Mouse (Mus musculus) forebrain, embryonic 11.5 days (tissue): ENCODE measurements around the gene Gck. TPM values are rescaled to one million over a fixed set of nuclear protein-coding genes. Genes with fewer than 3 reads are reported as not detected.

ENCODE experiments used
- ATAC-seq: fragments of 200-750 bp; cut with Nextera tagmentation; replicated peaks from 2 replicates; pipeline ENCODE4 v1.8.0; 2017; ENCODE audit warnings: moderate TSS enrichment; ENCODE audit not compliant: low FRiP score
- DNase-seq: peaks from one replicate; pipeline ENCODE4 v3.0.0-alpha.2; 2017; ENCODE audit warnings: low spot score
- H3K27ac ChIP-seq: fragments of 300-500 bp; sonication (generic); 2 replicates; pipeline ENCODE4 v1.5.1; 2014; ENCODE audit warnings: low read depth, low read length
- H3K27me3 ChIP-seq: fragments of 300-500 bp; sonication (generic); 2 replicates; pipeline ENCODE4 v1.6.1; 2014; ENCODE audit warnings: mild to moderate bottlenecking, low read length, mixed read lengths; ENCODE audit not compliant: control insufficient read depth, insufficient read depth
- H3K36me3 ChIP-seq: fragments of 300-500 bp; sonication (generic); 2 replicates; pipeline ENCODE4 v1.6.1; 2014; ENCODE audit warnings: mild to moderate bottlenecking, low read length, moderate library complexity, mixed read lengths; ENCODE audit not compliant: control insufficient read depth, insufficient read depth
- H3K4me1 ChIP-seq: fragments of 300-500 bp; sonication (generic); replicated peaks from 2 replicates; pipeline ENCODE4 v1.6.1; 2014; ENCODE audit warnings: low read length, mixed read lengths; ENCODE audit not compliant: control insufficient read depth, insufficient read depth
- H3K4me2 ChIP-seq: fragments of 300-500 bp; sonication (generic); 2 replicates; pipeline ENCODE4 v1.6.1; 2014; ENCODE audit warnings: low read depth, mild to moderate bottlenecking, low read length, moderate library complexity, mixed read lengths; ENCODE audit not compliant: severe bottlenecking
- H3K4me3 ChIP-seq: fragments of 300-500 bp; sonication (generic); 2 replicates; pipeline ENCODE4 v1.5.1; 2014; ENCODE audit warnings: low read depth, low read length
- H3K9ac ChIP-seq: fragments of 300-500 bp; sonication (generic); 2 replicates; pipeline ENCODE4 v1.6.1; 2014; ENCODE audit warnings: low read length
- H3K9me3 ChIP-seq: fragments of 300-500 bp; sonication (generic); 2 replicates; pipeline ENCODE4 v1.6.1; 2016; ENCODE audit warnings: low read length, mixed read lengths; ENCODE audit not compliant: control insufficient read depth
- WGBS: fragments of 180-500 bp; shearing (Covaris S2); extraction: QIAGEN DNeasy Blood & Tissue Kit; methylation state at CpG from one replicate; pipeline ENCODE4 v1.1.7; 2014; 5-methylcytosine and 5-hydroxymethylcytosine counted together
- polyA plus RNA-seq: library from polyadenylated mRNA; unstranded; fragments of >200 nt; fragmentation: Nextera tagmentation; extraction: Ambion mirVana; gene quantifications from 2 replicates; pipeline ENCODE4 v1.2.1, GENCODE M21; 2014

Gene Gck
- polyA plus RNA-seq, 1 experiment from 2014 or later = 1.8 TPM

DNA sequence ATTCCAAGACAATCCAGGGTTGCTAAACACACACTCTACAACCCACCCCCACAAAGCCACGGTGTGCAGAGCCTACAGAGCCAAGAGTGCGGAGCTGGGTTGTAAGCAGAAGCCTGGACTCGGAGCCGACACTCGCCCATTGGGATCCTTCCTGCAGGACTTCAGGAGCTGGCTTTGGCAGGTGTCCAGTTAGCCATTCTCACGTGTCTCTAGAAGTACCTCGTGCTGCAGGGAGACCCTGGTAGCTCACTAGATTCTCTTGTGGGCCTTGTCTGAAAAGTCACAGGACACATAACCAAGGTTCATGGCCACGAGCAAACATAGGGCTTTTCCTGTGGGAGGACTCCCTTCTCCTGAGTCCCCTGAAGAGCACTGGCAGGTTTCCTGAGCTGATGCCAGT lies 36.6 kb downstream of the Gck start:
- no peaks in the 10 kb centered on the region for H3K9me3 ChIP-seq
- H3K27ac ChIP-seq = no peak overlapping the region
- H3K4me1 ChIP-seq = no peaks in the 10 kb centered on the region
- ATAC-seq (no peak), DNase-seq (no peak)
- no peaks in the 10 kb centered on the region for H3K36me3 ChIP-seq
- no peaks in the 10 kb centered on the region for H3K27me3 ChIP-seq
- no peak overlapping the region for H3K9ac ChIP-seq
- H3K4me2 ChIP-seq = no peak overlapping the region
- no peak overlapping the region for H3K4me3 ChIP-seq
- WGBS = 72% methylated on average over 8 of the region's 8 CpGs

DNA sequence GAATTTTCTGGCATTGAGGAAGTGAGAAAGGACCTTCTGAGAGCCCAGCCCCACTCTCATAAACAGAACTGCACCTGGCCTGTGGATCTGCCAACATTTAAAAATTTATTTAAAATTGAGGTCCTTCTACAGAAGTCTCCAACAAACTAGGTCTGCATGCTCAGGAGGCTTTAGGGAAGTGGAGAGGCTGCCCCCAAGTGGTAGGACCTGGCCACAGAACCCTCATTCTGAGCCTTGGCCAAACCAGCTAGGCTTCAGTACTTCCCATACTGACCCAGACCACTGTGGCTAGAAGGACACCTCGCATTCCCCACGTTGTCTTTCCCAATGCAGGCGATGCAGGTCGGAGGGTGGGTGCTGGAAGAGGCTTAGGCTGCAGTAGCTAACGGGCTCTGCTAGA lies 37.2 kb downstream of the Gck start:
- WGBS = 24% methylated on average over 5 of the region's 5 CpGs
- H3K4me3 ChIP-seq = no peak overlapping the region
- H3K9me3 ChIP-seq = no peaks in the 10 kb centered on the region
- peak; percentile 65 for DNase-seq
- no peak overlapping the region for H3K9ac ChIP-seq
- no peaks in the 10 kb centered on the region for H3K4me1 ChIP-seq
- no peaks in the 10 kb centered on the region for H3K36me3 ChIP-seq
- ATAC-seq = no peak
- H3K4me2 ChIP-seq = no peak overlapping the region
- H3K27ac ChIP-seq = no peak overlapping the region
- no peaks in the 10 kb centered on the region for H3K27me3 ChIP-seq

DNA sequence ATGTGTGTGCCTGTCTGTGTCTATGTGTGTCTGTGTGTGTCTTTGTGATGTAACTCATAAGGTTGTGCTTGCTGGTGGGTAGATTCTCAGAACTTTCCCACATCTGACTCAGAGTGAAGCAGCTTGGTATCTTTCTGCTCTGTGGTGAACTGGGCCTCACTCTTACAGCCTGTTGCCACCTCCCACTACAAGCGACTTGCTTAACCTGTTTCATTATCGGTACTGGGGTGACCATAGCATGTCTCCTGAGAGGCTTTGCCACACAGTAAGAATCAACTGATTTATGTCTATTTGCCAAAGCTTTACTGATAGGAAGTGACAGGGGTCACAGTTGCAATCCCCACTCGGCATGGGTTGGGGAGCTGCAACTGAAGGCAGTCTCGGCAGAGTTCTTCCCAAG lies 41.2 kb downstream of the Gck start:
- no peak overlapping the region for H3K4me2 ChIP-seq
- DNase-seq (no peak), ATAC-seq (no peak)
- no peak overlapping the region for H3K27ac ChIP-seq
- WGBS = 90% methylated on average over 4 of the region's 4 CpGs
- no peaks in the 10 kb centered on the region for H3K27me3 ChIP-seq
- no peaks in the 10 kb centered on the region for H3K9me3 ChIP-seq
- no peaks in the 10 kb centered on the region for H3K36me3 ChIP-seq
- H3K9ac ChIP-seq = no peak overlapping the region
- H3K4me3 ChIP-seq = no peak overlapping the region
- 0 out of 2 replicates have a peak, but pooled peaks cover 2% of the 10 kb centered on the region for H3K4me1 ChIP-seq

GRCm38 (mm10) chr11:5907096-5907495 lies 42.8 kb downstream of the Gck start:
- Histone ChIP-seq H3K9ac (no peak overlapping the region), H3K4me1 (peaks cover 5% of the 10 kb centered on the region; the same call in 1 of the 2 replicates), H3K4me2 (no peak overlapping the region), H3K9me3 (no peaks in the 10 kb centered on the region), H3K27me3 (no peaks in the 10 kb centered on the region), H3K27ac (no peak overlapping the region), H3K4me3 (no peak overlapping the region), H3K36me3 (no peaks in the 10 kb centered on the region)
- 45% methylated on average over 5 of the region's 5 CpGs for WGBS
- ATAC-seq = no peak
- DNase-seq = no peak

GRCm38 (mm10) chr11:5905778-5906518 lies 43.9 kb downstream of the Gck start:
- H3K27me3 ChIP-seq = no peaks in the 10 kb centered on the region; the same call in 1 of the 2 replicates
- no peak overlapping the region for H3K9ac ChIP-seq
- H3K4me3 ChIP-seq = no peak overlapping the region
- H3K4me1 ChIP-seq = peaks cover 8% of the 10 kb centered on the region; the same call in 1 of the 2 replicates
- no peaks in the 10 kb centered on the region for H3K9me3 ChIP-seq
- H3K27ac ChIP-seq = no peak overlapping the region
- ATAC-seq = no peak
- H3K4me2 ChIP-seq = no peak overlapping the region
- DNase-seq = peak; percentile 50
- 89% methylated on average over 10 of the region's 10 CpGs for WGBS
- H3K36me3 ChIP-seq = no peaks in the 10 kb centered on the region

DNA sequence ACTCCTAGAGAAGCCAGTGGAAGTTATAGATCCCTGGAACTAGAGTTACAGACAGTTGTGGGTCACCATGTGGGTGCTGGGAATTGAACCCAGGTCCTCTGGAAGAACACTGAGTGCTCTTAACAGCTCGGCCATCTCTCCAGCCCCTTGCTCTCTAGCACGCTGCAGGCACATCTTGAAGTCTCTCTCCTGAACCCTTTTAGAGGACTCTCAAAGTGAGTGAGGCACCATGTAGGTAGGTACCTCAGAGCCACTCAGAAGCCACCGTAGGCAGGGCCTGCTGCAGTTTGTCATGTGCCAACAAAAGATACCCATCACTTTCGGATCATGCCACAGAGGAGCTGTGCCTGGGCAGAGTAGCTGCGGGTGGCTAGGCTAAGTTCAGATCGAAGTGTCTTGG lies 45.0 kb downstream of the Gck start:
- ATAC-seq (no peak), DNase-seq (no peak)
- WGBS = 90% methylated on average over 6 of the region's 6 CpGs
- no peak overlapping the region for H3K4me3 ChIP-seq
- no peak overlapping the region for H3K9ac ChIP-seq
- H3K27me3 ChIP-seq = no peaks in the 10 kb centered on the region; the same call in 1 of the 2 replicates
- H3K27ac ChIP-seq = no peak overlapping the region
- peaks cover 8% of the 10 kb centered on the region; the same call in 1 of the 2 replicates for H3K4me1 ChIP-seq
- no peak overlapping the region for H3K4me2 ChIP-seq
- H3K36me3 ChIP-seq = no peaks in the 10 kb centered on the region
- no peaks in the 10 kb centered on the region for H3K9me3 ChIP-seq

DNA sequence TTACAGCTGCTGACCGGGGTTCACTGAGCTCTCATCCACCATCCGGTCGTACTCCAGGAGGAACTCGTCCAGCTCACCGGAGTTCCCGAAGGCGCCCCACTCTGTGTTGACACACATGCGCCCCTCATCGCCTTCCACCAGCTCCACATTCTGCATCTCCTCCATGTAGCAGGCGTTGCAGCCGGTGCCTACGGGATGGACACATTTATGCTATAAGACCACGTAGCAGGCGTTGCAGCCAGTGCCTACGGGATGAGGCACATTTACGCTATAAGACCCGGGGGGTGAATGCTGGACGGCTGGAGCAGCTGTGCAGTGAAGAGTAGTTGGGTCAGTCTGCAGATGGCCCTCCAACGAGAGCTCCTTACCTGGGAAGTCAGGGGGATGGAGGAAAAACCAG lies 45.5 kb downstream of the Gck start:
- no peak overlapping the region for H3K4me3 ChIP-seq
- H3K4me2 ChIP-seq = no peak overlapping the region
- no peaks in the 10 kb centered on the region; the same call in 1 of the 2 replicates for H3K27me3 ChIP-seq
- no peak overlapping the region for H3K9ac ChIP-seq
- peaks cover 8% of the 10 kb centered on the region; the same call in 1 of the 2 replicates for H3K4me1 ChIP-seq
- ATAC-seq (no peak), DNase-seq (no peak)
- no peak overlapping the region for H3K27ac ChIP-seq
- no peaks in the 10 kb centered on the region for H3K9me3 ChIP-seq
- no peaks in the 10 kb centered on the region for H3K36me3 ChIP-seq
- WGBS = 93% methylated on average over 19 of the region's 19 CpGs

DNA sequence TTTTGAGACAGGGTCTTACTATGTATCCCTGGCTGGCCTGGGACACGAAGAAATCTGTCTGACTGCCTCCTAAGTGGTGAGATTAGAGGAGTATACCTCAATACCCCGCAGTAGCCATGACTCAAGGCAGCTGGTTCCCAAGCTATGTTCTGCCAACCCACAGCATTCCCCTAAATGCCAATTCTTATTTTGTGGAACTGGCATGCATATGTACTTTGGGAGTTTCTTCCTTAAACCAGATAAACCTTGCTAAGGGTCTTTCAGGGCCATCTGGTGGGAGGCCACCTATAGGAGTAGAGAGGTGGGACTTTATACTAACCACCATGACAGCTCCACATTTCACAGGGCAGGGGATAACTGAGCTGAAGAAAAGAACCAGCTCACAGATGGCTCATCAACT lies 46.0 kb downstream of the Gck start:
- no peak for ATAC-seq
- H3K27me3 ChIP-seq = no peaks in the 10 kb centered on the region; the same call in 1 of the 2 replicates

DNA sequence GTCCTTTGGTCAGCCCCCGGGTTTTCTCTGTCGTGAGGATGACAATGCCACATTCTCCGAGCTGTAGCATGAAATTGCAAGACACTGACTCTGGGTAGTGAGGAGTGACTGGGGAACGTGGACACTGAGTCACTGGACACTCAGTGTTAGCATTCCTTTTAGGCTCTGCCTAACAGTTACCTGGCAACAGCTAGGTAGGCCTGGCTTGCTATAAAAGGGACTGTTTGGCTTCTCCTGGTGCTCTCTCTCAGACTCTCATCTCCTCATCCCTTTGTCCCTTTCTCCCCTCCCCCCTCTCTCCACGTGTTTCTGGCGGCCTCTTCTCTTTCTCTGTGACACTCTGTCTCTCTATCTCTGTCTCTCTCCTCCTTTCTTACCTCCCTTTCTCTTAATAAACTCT lies 47.5 kb downstream of the Gck start:
- H3K9ac ChIP-seq = peak overlapping the region; percentile 67
- WGBS = 7% methylated on average over 6 of the region's 6 CpGs
- 0 out of 2 replicates have a peak, but pooled peaks have one; percentile 4 for ATAC-seq
- no peaks in the 10 kb centered on the region for H3K36me3 ChIP-seq
- peaks cover 10% of the 10 kb centered on the region; the same call in 1 of the 2 replicates for H3K4me1 ChIP-seq
- peak overlapping the region; percentile 34 for H3K4me3 ChIP-seq
- H3K27me3 ChIP-seq = no peaks in the 10 kb centered on the region; the same call in none of the 2 replicates
- no peak overlapping the region for H3K27ac ChIP-seq
- DNase-seq = no peak
- no peaks in the 10 kb centered on the region for H3K9me3 ChIP-seq
- peak overlapping the region; percentile 65 for H3K4me2 ChIP-seq

More for the DNA sequence above, 46.0 kb downstream of the Gck start:
- H3K9me3 ChIP-seq = no peaks in the 10 kb centered on the region
- 85% methylated on average over 2 of the region's 2 CpGs for WGBS
- H3K4me3 ChIP-seq = no peak overlapping the region
- no peak for DNase-seq
- H3K36me3 ChIP-seq = no peaks in the 10 kb centered on the region
- no peak overlapping the region for H3K4me2 ChIP-seq
- peaks cover 8% of the 10 kb centered on the region; the same call in 1 of the 2 replicates for H3K4me1 ChIP-seq
- no peak overlapping the region for H3K9ac ChIP-seq
- no peak overlapping the region for H3K27ac ChIP-seq
